Mouse (Mus musculus) brain, adult 2 months (tissue): ENCODE data around the gene Arrdc2.

Source experiments
- DNase-seq: peaks from one replicate; pipeline ENCODE4 v3.0.0; 2011; ENCODE audit warnings: low read depth, low spot score

The Arrdc2 gene

GRCm38 (mm10) chr8:70789046-70789445 is 50.5 kb downstream of the Arrdc2 start:
- no peak for DNase-seq

GRCm38 (mm10) chr8:70787941-70788667 is 51.4 kb downstream of the Arrdc2 start:
- DNase-seq: peak; percentile 94

GRCm38 (mm10) chr8:70787051-70787445 is 52.5 kb downstream of the Arrdc2 start:
- DNase-seq: no peak

GRCm38 (mm10) chr8:70786291-70787050 is 53.0 kb downstream of the Arrdc2 start:
- no peak for DNase-seq
